Mouse (Mus musculus) spleen, adult 12 weeks (tissue): ENCODE measurements around the gene Cdk14.

Source experiments
- DNase-seq: peaks from one replicate; pipeline ENCODE4 v3.0.0; 2022; ENCODE audit warnings: low spot score

Gene Cdk14

GRCm38 (mm10) chr5:4893852-4894207 is 526.3 kb downstream of the Cdk14 start:
- no peak for DNase-seq

- DNase-seq: no peak
Measured at GRCm38 (mm10) chr5:4893206-4893851, 526.8 kb downstream of the Cdk14 start.

- DNase-seq: no peak
Measured at GRCm38 (mm10) chr5:4892734-4893133, 527.4 kb downstream of the Cdk14 start.

DNA sequence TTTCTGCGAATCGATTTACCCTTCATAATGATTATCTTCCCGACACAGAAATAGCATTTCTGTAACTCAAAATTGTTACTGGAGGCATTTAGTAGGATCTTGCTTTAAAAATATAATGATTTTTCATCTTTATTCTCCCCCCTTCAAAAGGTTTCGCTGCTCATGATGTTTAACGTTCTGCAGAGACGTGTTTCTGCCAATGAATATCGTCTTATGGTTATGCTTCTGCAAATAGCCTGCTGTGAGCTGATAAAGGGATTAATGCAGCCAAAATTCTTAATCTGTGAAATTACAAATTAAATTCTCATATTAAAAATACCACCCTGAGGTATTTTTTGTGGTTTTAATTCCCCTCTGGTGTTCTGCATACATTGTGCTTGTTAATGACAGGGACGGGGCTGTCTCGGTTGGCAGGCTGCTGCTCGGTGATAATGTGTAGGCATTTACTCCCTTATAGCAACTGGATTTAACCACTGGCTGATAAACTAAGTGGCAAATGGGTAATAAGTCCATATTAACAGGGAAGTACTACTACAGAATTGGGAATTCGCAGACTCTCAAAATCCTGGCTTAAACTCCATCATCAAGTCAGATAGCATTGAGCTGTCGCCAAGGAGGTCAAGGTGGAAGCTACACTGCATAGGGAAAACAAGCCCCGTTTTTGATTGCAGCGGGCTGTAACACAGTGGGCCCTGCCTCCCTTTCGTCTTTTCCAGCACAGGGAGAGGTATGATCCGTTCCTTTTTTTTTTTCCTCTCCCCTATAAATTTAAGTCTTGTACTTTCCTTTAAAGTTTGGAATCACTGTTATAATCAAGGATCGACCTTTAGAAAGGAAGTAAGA is 528.0 kb downstream of the Cdk14 start:
- DNase-seq: no peak

DNA sequence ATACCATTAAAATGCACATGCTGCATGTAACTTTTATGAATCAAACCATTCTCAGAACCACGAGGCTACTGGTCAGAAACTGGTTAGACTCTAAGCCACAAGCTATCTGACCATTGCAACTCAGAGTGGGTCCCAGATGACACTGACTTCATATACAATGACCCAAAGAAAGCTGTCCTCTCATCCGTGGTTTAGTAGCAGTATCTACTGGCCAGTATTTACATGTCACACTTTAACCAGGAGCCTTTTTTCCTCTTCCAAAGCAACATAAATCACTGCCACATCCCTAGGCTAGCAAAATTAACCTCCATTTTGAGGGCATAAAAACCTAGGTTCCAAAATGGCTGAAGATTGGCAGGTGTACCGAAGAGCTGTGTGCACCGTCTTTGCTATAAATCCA is 533.0 kb downstream of the Cdk14 start:
- no peak for DNase-seq

DNA sequence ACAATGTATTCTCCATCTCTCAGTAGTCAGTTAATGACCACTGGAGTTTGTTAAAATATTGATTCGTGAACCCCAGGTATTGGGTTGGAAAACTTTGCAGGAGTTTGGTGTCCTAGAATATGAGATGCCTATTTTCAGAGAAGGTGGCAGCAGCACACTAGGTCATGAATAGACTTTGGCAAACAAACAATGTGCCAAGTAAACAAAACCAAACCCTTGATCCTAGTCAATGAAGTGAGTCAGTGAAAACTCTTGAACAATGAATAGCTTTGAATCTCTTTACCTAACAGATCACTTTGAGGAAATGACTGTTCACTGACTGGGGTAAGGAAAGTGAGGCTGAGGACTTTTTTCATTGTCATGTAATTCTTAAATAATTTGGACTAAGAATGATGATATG is 537.3 kb downstream of the Cdk14 start:
- DNase-seq: no peak

DNA sequence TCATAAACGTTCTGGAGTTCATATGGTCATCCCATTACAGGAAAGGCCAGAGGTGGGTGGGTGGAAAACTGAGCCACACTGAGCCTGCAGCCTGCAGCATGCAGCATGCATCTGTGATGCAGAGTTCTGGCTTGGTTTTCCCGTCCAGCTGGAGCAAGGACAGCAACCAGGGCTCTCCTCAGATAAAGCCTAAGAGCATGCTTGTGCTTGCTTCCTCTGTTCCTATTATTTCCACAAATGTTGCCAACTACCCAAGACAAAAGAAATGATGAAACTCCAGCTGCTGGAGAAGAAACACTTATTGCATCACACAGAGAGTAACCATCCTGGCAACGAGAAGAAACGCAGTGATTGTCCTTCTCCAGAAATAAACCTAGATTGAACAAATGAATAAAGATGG is 539.8 kb downstream of the Cdk14 start:
- no peak for DNase-seq

DNA sequence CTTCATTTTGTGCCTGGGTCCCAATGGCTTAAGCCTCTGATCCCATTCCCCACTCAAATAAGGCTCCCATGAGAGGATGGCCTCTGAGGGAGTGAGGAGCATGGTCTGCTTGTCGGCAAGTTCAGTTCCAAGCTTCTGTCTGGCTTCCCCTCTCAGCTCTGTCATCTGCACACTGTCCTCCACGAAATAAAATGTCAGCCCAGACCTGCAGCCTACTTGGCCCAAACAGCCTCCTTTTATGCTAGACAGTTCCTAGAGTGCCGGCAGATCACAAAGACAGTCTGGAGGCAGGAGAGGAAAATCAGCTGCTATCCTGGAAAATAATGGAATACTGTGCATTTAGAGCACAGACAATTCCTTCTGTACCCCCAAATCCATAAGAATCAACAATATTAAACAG is 541.2 kb downstream of the Cdk14 start:
- no peak for DNase-seq

- no peak for DNase-seq
Measured at GRCm38 (mm10) chr5:4877638-4878037, 542.5 kb downstream of the Cdk14 start.

DNA sequence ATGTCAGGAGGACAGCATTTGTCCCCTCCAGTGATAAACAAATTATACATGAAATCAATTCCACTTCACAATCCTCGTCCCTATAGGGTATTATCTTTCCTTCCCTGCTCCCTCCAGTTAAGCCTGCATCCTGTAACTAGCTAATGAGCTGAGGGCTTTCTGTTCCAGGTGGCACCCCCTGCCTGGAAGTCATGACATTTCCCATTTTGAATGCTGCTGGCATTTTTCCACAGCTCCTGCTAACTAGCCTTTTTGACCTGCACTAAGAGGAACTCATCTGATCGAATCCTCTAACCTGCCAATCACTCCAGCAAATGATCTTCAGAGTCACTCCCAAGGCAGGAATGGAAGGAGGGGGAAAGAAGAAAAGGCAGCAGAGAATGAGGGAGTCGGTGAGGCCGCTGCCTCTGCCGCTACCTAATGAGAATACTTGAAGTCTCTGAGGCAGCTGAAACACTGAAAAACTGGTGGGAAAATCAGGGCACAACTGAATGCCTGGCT is 542.9 kb downstream of the Cdk14 start:
- no peak for DNase-seq

GRCm38 (mm10) chr5:4876653-4877091 is 543.4 kb downstream of the Cdk14 start:
- no peak for DNase-seq

- DNase-seq: no peak
Measured at GRCm38 (mm10) chr5:4870041-4870726, 549.9 kb downstream of the Cdk14 start.

GRCm38 (mm10) chr5:4868563-4869120 is 551.5 kb downstream of the Cdk14 start:
- no peak for DNase-seq

DNA sequence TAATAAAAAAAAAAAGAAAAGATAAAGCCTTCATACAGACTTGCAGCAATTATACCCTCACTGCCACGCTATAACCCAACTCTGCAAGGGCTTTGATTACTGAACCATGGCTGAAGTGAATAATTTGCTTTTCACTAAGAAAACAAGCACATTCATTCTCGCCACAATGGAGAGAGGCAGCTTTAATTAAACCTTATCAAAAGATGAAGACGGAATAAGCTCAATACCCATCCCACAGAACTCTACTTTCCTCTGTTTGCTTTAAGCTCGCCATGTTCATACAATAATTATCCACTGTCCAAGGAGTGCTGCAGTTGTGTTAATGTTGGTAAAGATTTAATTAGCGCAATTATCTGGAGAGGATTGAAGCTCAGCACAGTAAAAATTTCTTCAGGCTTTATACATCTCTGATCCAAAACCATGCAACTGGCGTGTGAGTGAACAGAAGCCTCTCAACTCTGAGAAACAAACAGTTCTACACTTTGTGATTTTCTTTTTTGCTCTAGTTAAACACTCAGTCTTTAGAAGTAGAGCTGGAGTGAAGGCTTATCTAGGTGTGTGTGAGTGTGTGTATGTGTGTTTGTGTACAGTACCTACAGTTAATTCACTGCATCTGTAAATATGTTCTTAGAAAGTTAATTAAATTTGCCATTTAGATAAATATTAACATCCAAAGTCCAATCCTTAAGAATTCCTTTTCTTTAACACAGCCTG is 552.1 kb downstream of the Cdk14 start:
- DNase-seq: no peak

- DNase-seq: no peak
Measured at GRCm38 (mm10) chr5:4866945-4867344, 553.2 kb downstream of the Cdk14 start.

- no peak for DNase-seq
Measured at GRCm38 (mm10) chr5:4866099-4866498, 554.0 kb downstream of the Cdk14 start.

GRCm38 (mm10) chr5:4861592-4861991 is 558.5 kb downstream of the Cdk14 start:
- no peak for DNase-seq

- DNase-seq: no peak
Measured at GRCm38 (mm10) chr5:4861141-4861540, 559.0 kb downstream of the Cdk14 start.

DNA sequence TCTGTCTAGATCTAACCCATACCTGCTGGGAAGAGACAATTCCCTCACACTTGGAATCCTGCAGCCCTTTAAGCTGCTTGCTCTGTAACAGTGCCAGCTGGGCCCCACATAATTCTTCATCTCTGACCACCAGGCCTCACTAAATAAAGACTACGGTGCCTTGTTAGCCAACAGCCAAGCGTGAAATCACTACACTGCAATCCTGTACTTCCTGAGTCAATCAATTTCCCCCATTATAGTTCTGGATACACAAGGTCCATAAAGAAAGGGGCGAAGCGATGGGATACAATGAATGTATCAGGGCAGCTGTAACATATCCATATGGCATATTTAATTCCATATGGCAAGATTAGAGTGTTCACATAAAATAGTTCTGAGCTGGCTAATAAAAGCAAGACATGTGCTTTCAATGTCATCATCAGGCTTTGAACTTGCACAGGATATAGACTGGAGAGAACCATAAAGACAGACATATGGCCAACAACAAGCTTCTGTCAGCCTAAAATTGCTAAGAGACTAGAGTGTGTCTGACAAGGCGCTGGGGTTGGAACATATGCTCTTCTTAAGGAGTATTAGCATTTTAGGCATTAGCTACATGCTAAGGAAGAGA is 562.0 kb downstream of the Cdk14 start:
- DNase-seq: no peak

DNA sequence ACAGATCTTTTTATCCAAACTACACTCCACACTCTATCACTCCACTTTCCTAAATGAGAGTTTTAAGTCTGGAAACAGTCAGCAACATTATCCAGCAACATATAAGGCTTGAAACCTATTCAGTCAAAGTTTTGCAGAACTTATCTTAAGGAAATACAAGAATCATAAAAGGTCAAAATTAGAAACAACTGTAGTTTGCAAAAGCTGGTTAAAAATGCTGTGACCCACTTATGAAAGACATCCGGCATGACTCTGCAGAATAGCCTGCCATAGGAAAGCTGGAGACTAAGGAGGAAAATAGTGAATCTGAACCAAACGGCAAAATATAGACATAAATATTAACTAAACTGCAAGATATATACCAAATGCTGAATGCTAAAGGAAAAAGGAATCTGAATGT is 566.6 kb downstream of the Cdk14 start:
- no peak for DNase-seq

- no peak for DNase-seq
Measured at GRCm38 (mm10) chr5:4852711-4853320, 567.3 kb downstream of the Cdk14 start.
